Mouse (Mus musculus) heart, adult 18-20 months (tissue): ENCODE measurements at regions not wholly inside any gene's neighbourhood (a gene's known extent, or its start where the extent isn't known, plus 50 kb on each side); places are given as distances from the start of the nearest gene placed in this dataset.
"Not testable (repeated sequence)": the region's sequence is repeated elsewhere in the genome, so short reads cannot be mapped to it uniquely, and the experiment has no call there.

Experiments used
- DNase-seq, 2 experiments: peaks; one replicate each; pipeline ENCODE4 v3.0.0; 2021 to 2022; ENCODE audit warnings: mixed read lengths in 1 of 2

- no peak for DNase-seq
Observed at GRCm38 (mm10) chr13:83744110-83744752, 240.4 kb downstream of the Mef2c start.

GRCm38 (mm10) chr13:83744981-83745555, 241.2 kb downstream of the Mef2c start:
- DNase-seq, result no peak

- DNase-seq, result no peak
Observed at GRCm38 (mm10) chr13:83745961-83746360, 242.1 kb downstream of the Mef2c start.

GRCm38 (mm10) chr13:83747671-83748070, 243.8 kb downstream of the Mef2c start:
- DNase-seq, result no peak

GRCm38 (mm10) chr13:83749376-83750150, 245.7 kb downstream of the Mef2c start:
- DNase-seq, result no peak

- no peak for DNase-seq
Observed at GRCm38 (mm10) chr13:83750437-83750836, 246.6 kb downstream of the Mef2c start.

- DNase-seq, result no peak
Observed at GRCm38 (mm10) chr13:83760387-83761170, 256.7 kb downstream of the Mef2c start.

- no peak for DNase-seq
Observed at GRCm38 (mm10) chr13:83762484-83762883, 258.6 kb downstream of the Mef2c start.

- not testable (repeated sequence) for DNase-seq
Observed at GRCm38 (mm10) chr13:83763288-83763687, 259.5 kb downstream of the Mef2c start.

GRCm38 (mm10) chr13:83785643-83786042, 281.8 kb downstream of the Mef2c start:
- no peak for DNase-seq

GRCm38 (mm10) chr13:83809535-83809934, 305.7 kb downstream of the Mef2c start:
- DNase-seq, result no peak

- no peak for DNase-seq
Observed at GRCm38 (mm10) chr13:83820291-83820690, 316.5 kb downstream of the Mef2c start.

GRCm38 (mm10) chr13:83820721-83821120, 316.9 kb downstream of the Mef2c start:
- no peak for DNase-seq

- DNase-seq, result no peak
Observed at GRCm38 (mm10) chr13:83824926-83825325, 321.1 kb downstream of the Mef2c start.

- no peak for DNase-seq
Observed at GRCm38 (mm10) chr13:83826841-83827463, 323.1 kb downstream of the Mef2c start.

GRCm38 (mm10) chr13:83865932-83866685, 356.0 kb upstream of the Tmem161b start:
- no peak for DNase-seq

- DNase-seq, result no peak
Observed at GRCm38 (mm10) chr13:83867211-83867610, 354.9 kb upstream of the Tmem161b start.

- no peak for DNase-seq
Observed at GRCm38 (mm10) chr13:83867831-83868473, 354.1 kb upstream of the Tmem161b start.

GRCm38 (mm10) chr13:83868922-83869321, 353.2 kb upstream of the Tmem161b start:
- DNase-seq, result no peak

GRCm38 (mm10) chr13:83872143-83872819, 349.8 kb upstream of the Tmem161b start:
- no peak for DNase-seq
